Mouse (Mus musculus) embryo, embryonic 10.5 days (tissue): Measurements from ENCODE around the gene Pnma3.
"Not testable (repeated sequence)": the region's sequence is repeated elsewhere in the genome, so short reads cannot be mapped to it uniquely, and the experiment has no call there.

Experiments
- DNase-seq: peaks from one replicate; pipeline ENCODE4 v3.0.0-alpha.2; 2015; ENCODE audit warnings: low spot score

Gene Pnma3

DNA sequence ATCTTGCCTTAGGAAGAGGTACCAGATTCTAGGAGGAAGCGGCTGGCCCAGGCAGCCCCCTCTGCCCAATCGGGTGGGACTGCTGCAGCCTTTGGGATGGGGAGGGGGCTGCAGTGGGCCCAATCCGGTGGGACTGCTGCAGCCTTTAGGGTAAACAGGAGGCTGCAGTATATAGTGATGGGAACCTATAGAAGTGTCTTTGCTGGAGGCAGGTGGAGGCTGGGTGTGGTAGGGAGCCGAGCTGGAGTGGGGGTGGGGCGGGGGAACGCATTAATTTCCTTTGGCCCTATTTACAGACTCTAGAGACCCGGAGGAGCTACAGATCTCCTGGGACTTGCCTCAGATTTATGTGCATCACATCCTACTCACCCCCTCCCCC lies at the start of gene Pnma3:
Gene Pnma3, plus strand, starts transcription at position 373 of the 379 bp plus-strand sequence.
- DNase-seq, result no peak

- DNase-seq, result no peak
These were observed 27.6 kb upstream of the Pnma3 start, which contains the start of gene Pnma5 for GRCm38 (mm10) chrX:73037003-73037402. Gene Pnma5, minus strand, starts transcription at chrX:73037103.

DNA sequence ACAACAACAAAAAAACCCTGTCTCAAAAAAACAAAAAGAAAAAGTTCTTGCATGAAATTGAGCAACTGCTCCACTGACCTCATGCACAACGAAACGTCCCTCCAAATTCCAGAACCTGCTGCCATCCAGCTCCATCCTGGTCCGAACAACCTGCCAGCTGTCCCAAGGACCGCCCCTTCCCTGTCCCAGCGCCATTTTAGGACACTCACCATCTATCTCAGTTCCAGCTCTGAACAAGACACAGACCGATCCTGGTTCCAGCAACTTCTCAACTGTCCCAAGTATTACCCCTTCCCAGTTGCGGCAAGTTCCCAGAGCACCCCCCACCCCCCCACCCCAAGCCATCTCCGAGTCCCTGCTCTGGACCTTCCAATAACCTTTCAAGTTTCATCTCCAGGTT lies 25.8 kb upstream of the Pnma3 start:
- no peak for DNase-seq

DNA sequence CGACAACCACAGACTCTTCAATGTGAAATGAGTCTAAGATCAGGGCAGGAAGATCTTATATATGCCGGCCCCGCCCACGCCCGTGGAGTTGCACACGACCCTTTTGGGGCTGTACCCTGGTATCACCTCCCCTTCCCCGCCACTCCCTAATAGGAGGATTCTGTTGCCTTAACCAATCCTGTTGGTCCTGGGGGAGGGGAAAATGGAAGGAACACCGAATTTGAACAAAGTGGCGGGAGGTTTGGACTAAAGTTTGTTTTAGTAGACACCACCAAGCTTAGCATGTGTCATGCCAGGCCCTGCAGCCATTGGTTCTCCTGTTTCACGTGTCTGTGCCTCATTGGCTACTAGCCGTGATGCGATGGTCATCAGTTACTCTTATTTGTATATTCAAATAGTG lies 24.9 kb upstream of the Pnma3 start:
- DNase-seq, result no peak

- DNase-seq, result peak; percentile 94
These were observed 10.6 kb upstream of the Pnma3 start for GRCm38 (mm10) chrX:73053860-73054563.

- DNase-seq, result no peak
These were observed 3.1 kb upstream of the Pnma3 start for GRCm38 (mm10) chrX:73061528-73061927.

GRCm38 (mm10) chrX:73062323-73062722 lies 2.3 kb upstream of the Pnma3 start:
- DNase-seq, result no peak

DNA sequence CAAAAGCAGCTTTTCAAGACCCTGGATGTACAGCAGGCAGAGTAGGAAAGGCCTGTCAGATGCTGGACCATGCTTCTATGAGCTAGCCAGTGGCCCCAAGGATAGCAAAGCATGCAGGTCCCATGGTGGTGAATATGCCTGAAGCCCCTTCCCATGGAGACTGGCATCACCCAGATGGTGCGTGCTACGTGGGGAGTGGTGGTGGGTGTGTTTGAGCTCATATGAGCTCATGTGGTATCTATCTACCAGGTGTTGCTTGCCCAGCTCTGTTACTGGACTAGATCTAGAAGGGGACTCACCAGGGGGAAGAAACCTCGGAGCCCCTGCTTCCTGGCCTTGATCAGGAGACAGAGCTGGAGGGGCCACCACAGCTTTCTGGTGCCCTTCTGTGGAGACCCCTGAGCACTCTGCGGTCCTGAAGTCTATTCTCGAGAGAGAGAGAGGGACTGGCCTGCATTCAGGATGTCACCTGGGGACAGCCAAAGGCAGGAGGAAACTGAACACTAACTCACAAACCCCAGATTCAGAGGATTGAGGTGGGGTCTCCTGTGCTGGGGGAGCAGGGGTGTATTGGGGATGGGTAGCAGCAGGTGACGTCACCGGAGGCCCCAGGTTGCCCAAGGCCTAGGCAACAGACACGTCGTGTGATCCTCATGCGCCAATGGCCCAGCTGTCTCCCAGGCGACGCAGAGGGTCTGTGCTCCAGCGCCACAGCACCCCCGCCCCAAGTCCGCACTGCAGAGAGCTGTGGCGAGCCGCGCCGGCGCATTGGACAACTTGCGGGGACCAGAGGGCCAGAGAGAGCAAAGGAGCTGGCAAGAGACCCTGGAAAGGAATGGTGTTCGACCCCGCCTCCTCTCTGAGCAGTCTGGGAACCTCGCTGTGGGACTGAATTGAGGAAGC lies 824 bp upstream of the Pnma3 start:
- DNase-seq, result peak; percentile 42

DNA sequence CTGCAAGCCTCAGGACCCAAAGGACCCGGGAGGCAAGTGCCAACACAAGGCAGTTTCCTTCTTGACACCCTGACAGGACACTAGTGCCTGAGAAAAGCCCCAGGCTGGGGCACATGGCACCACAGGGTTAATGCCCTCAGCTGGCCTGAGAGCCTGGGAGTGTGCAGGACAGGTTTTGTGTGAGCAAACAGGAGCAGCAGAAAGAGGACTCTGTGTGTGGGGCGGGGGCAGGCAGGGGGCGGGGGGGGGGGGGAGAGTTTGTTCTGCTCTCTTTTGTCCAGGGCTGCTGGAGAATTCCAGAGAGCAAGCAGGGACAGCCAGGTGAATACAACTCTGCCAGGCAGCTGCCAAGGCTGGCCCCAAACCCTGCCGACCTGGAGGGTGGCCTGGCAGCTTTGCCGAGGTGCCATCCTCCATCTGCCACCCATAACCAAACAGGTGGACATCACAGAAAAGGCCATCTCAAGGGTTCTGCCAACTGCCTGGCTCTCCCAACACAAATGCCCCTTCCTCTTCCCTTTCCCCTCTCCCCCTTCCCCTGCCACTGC lies 2.3 kb downstream of the Pnma3 start:
- DNase-seq, result not testable (repeated sequence)

- DNase-seq, result not testable (repeated sequence)
These were observed 17.9 kb downstream of the Pnma3 start, which contains the start of gene Xlr4a for GRCm38 (mm10) chrX:73082267-73083055. Gene Xlr4a, minus strand, starts transcription at chrX:73082478.

GRCm38 (mm10) chrX:73096941-73097508 lies 32.4 kb downstream of the Pnma3 start, which contains the start of gene Xlr3a:
Gene Xlr3a, minus strand, starts transcription at chrX:73097095.
- DNase-seq, result peak; percentile 0

GRCm38 (mm10) chrX:73116747-73117146 lies 52.2 kb downstream of the Pnma3 start, which contains the start of gene Gm14685:
Gene Gm14685, plus strand, starts transcription at chrX:73117047.
- DNase-seq, result not testable (repeated sequence)
